Mouse (Mus musculus): ENCODE measurements around the gene Nsdhl. TPM values are rescaled to one million over a fixed set of nuclear protein-coding genes. Genes with fewer than 3 reads are reported as not detected.
A peak's percentile ranks its signal among the peaks of the same experiment; 100 is the strongest.

Gene Nsdhl
- 13.9 and 14.2 TPM in 2 replicates for total RNA-seq (2017)

DNA sequence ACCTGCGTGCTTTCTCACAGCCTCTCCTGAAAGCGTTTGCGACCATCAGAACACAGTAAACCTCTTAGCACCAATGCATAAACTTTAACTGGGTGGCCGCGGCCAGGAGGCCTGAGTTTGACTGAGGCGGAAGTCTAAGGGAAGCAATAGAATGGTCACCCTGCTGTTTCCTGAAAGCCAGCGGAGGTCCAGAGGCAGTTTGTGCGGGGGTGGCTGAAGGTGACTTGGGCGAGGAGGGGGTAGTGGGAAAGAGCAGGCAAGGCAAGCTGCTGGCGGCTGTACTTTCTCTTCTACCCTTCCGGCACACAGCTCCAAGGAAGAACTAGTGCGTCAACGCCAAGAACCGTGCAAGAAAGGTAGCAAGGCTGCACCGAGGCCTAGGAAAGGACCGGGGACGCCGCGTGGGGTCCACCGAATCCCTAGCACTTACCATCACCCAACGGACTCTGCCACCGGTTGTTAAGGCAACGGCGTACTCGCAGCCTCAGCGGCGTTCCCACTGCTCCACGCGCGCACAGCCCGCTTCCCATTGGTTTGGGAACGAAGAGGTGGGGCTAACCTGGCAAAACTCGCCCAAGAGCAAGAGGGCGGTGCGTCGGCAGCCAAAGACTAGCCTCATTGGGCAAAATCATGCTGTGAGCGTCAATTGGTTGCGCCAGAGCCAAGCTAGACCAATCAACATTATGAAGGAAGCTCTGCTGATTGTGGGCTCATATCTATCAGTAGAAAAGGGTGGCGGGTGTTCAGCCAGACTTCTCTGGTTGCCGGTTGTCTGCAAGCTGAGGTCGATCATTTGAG is at the start of gene Nsdhl, which contains the start of gene Cetn2:
Gene Nsdhl, plus strand, starts transcription at position 674 of the 798 bp plus-strand sequence.
Gene Cetn2, minus strand, starts transcription at position 528 of the 798 bp plus-strand sequence.
- ATAC-seq (replicated peaks; ENCODE audit: low read depth, poor library complexity, severe bottlenecking) = peak; percentile 99

DNA sequence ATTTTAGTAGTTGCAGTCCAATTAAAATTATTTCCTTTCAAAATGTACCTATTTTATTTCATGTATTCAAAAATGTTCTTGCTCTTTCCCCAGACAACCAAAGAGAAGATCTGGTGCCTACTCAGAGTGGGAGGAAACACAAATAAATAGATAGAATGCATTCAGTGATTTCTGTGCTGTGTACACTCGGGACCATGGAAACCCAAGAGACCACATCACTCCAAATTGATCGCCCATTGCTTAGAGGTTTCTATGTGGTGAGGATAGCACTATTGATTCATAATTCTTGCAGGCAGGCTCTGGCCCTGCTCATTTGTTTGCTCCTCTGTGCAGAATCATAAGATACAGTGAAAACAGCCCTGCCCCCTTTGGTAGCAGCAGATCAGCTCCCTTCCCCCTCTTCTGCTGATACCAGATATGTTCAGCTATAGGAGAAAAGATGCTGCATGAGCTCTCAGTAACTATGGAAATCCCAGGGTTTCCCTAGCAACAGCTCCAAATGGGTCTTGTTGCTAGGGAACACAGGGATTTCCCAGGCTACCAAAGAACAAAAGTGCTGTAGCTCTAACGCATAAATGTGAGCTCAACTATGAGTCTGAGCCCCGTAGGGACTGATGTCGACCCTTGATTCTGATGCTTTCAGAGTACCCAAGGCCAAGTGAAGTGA is 22.8 kb upstream of the Nsdhl start:
- ATAC-seq (replicated peaks; ENCODE audit: low read depth, poor library complexity, severe bottlenecking) = no peak

DNA sequence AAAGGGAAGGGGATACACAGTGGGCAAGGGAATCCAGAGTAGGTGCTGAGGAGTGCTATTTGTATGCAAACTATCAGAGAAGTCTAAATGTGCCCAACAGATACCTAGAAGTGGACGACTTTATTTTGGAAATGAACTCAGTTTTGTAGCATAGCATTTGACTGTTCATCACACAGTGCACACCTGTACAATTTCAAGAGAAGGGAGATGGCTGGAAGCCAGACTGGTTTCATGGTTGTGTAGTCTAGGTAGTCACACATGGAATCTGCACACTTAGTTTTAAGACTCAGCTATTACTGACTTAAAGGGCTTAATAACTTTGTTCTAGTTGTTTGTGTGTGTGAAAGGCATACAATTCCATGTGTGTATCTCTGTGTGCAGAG is 22.3 kb upstream of the Nsdhl start:
- no peak for ATAC-seq (replicated peaks; ENCODE audit: low read depth, poor library complexity, severe bottlenecking)

DNA sequence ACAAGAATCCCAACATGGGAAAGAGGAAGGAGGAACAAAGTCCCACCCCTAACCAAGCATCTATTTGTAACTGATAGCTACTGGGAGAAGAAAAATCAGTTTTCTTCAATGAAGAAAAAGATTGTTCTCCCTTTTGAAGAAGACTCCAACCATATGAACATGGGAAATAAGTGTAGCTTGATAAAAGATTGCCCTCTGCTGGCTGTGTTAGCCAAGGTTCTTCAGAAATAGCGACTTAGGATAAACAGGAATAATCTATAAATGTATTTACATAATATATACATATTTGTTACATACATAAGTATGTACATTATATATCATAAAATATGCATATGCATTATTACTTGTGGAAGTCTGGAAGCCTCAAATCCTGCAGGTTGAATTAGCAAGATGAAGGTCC is 15.8 kb upstream of the Nsdhl start:
- no peak for ATAC-seq (replicated peaks; ENCODE audit: low read depth, poor library complexity, severe bottlenecking)

DNA sequence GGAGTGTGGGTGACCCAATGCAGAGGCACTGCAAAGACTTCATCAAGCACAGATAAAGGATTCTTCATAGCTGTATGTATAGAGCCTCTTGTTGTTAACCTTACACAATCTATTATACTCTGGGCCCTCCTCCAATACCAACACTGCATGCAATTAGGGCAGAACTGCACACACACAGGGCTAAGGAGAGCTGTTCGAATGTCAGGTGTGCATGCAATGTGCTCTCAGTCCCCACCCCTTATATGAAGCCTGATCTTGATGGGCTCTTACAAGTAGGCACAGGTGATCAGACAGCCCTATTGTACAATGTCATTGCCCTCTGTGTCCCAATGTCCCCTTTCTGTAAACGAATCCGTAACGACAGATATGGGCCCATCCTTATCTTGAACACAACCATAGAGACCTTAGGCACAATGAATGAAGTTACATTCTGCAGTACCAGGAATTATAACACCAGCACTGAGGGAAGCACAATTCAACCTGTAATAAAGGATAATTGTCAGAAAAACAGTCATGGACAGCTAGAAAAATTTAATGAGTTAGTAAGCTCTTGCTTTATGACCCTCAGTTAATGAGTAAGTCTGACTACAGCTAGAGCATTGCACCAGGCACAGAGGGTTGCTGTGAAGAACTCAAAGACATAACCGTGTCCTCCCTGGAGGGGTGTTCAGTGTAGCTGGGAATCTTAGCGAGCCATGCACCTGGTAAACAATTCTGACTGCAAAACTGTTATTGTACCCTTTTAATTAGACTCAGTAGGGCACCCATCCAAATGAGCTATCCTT is 10.5 kb upstream of the Nsdhl start:
- ATAC-seq (replicated peaks; ENCODE audit: low read depth, poor library complexity, severe bottlenecking) = no peak

DNA sequence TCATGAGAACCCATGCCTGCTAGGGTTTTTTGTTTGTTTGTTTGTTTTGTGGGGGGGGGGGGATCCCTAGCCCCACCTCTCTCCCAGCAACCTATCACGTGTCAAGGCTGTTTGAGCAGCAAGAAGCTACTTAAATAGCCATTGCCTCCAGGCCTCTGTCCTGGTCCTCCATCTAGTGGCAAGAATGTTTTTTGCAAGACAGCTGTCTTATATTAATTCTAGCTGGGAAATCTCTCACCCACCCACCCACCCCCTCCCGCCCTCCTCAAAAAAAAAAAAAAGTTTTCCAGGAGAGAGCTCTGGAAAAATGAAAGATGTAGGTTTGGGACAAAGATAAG is 10.0 kb upstream of the Nsdhl start:
- no peak for ATAC-seq (replicated peaks; ENCODE audit: low read depth, poor library complexity, severe bottlenecking)

DNA sequence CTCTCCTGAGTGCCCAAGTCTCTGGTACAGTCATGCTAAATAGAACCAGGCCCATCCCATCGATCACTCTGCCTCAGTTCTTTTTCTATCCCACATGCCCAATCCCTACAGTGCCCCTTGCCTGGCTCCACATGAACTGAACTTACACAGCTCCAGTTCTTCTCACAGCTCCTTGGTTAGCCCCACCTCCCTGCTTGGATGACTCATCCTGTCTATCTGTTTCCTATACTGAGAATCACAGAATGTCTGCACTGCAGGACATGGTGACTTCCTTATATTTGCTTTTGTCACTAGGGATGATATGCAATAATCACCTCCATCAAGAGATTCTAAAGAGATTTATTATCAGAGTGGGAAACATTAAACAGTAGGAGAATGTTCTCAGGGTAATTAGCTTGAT is 6.7 kb upstream of the Nsdhl start:
- ATAC-seq (replicated peaks; ENCODE audit: low read depth, poor library complexity, severe bottlenecking) = no peak

DNA sequence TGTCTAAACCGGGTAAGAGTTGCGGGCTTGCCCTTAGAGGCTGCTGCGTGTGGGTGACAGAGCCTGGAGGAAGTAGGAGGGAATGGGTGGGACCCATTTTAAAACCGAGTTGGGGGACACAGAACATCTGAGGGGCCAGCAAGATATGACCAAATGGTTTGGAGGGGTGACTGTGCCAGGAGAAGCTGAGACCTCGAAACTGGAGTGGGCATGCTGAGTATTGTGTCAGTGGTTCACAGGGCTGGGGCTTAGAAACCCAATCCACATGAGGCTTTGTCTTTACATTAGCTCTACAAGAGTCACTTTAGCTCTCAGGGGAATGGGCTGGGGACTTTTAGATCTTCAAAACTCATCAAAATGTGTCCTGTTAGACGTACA is 314 bp downstream of the Nsdhl start:
- ATAC-seq (replicated peaks; ENCODE audit: low read depth, poor library complexity, severe bottlenecking) = no peak

DNA sequence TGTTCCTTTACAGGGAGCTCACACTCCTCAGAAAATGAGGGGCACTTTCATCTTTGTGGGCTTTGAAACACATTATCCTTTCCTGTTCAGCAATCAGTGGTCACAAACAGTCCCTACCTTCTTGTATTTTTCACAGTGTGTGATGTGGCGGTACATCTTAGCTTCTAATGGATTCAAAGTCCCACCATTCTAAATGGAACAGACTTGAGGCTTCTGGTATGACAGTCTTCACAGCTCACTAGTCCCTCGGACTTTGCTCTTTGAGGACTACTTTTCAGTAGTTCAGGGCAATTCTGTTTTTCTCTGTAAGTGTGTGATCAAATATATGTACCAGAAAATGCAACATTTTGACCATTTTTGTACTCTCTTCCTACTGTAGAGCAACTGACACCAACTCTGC is 3.0 kb downstream of the Nsdhl start:
- ATAC-seq (replicated peaks; ENCODE audit: low read depth, poor library complexity, severe bottlenecking) = no peak

DNA sequence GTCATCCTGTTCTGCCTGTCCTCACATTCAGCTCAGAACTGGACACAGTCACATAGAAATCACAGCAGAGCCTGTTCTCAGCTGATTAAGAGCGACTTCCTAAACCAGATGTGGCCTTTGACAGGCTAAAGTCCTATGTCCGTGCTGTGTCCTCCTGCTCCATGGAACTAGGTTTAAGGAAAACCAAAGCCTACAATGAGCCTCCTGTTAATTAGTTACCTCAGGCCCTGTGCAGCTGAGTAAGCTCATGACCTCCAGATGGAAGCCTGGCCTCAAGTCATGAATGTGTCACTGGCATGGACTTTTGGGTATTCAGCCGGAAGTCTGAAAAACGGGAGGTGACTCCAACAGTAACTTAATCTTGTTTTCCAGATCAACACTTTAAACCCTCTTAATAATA is 35.1 kb downstream of the Nsdhl start:
- ATAC-seq (replicated peaks; ENCODE audit: low read depth, poor library complexity, severe bottlenecking) = no peak

DNA sequence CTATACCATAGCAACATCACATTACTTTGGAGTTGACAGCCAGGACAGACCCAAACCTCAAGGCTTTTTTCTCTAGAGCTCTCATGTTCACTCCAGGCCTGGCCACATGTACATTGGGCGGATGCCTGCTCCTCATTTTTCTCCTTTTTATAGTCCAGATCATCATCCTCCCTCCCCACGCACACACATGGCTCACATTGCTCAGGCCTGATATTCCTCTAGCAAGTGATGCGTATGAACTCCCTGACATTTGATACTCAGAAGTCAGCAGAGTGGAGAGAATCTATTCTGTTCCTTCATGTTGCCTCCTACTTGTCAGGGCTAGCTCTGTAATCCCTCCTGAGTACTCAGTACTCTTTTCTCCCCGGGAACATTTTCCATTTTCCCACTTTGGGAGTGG is 38.1 kb downstream of the Nsdhl start:
- no peak for ATAC-seq (replicated peaks; ENCODE audit: low read depth, poor library complexity, severe bottlenecking)

DNA sequence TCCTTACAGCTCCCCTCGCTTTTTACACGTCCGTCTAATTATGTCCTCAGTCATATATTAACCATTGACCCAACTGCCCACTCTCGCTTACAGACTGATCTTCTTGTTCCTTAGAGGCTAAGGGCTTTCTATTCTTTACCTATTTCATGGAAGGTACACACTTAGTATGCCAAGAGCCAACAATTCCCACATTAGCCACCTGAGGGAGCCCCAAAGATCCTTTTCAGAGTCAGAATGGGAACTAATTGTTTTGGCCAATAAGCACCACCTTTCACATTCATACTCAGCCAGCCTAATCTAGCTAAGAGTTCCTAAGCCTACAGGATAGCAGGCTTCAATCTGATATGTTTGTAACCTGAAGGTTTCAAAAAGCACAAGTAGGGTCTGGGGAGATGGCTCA is 42.1 kb downstream of the Nsdhl start:
- 0 out of 2 replicates have a peak, but pooled peaks have one; percentile 58 for ATAC-seq (replicated peaks; ENCODE audit: low read depth, poor library complexity, severe bottlenecking)

DNA sequence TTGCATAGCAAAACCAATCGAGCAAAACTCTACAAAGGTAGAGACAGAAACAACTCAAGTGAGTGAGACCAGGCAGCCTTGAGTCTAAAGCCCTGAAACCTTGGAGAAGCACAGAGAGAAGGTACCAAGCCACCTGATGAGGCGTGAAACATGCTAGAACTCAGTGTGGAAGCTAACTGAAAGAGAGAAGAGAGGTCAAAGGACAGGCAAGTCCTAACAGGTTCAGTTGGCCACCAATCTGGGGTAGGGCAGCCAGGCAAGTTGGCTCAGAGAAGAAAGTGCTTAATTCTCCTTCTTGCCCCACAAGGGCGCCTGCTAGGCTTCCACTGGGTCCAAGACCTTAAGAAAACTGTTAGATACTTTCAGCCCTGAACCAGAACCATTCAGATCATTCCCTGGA is 43.2 kb downstream of the Nsdhl start:
- ATAC-seq (replicated peaks; ENCODE audit: low read depth, poor library complexity, severe bottlenecking) = no peak

DNA sequence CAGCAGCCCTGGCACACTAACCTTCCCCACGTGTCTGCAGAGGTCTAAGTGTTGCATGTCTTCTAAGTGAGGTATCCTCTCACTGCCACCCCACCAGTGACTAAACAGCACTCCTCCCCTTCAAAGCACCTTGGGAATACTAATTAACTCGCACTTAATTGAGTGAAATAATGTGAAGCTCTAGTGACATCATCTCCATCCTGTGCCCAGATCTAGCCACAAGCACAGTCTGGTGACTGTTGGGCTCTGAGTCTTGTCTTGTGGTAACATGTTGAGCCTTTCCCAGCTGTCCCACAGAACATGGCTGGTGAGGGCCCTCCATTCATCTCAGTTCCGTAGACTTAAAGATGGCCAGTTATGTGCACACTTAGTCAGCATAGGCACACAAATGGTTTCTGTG is 44.4 kb downstream of the Nsdhl start:
- no peak for ATAC-seq (replicated peaks; ENCODE audit: low read depth, poor library complexity, severe bottlenecking)

DNA sequence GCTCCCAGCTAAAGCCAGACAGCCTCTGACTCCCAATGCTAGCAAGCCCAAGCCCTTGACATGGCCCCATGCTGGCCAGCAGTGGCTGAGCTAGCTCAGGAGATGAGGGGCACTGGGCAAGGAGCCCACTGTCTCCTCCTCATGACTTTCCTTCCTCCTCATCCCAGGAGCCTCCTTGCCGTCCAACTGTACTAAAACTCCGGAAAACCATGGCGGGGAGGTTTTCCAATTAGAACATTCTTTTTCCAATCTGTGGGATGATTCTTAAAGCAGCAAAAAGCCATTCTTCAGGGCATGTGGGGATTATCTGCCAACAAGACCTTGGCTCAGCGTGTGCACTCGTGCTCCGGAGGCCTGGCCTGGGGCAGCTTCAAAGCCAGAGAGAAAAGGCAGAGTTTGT is 64.5 kb downstream of the Nsdhl start:
- ATAC-seq (replicated peaks; ENCODE audit: low read depth, poor library complexity, severe bottlenecking) = no peak

DNA sequence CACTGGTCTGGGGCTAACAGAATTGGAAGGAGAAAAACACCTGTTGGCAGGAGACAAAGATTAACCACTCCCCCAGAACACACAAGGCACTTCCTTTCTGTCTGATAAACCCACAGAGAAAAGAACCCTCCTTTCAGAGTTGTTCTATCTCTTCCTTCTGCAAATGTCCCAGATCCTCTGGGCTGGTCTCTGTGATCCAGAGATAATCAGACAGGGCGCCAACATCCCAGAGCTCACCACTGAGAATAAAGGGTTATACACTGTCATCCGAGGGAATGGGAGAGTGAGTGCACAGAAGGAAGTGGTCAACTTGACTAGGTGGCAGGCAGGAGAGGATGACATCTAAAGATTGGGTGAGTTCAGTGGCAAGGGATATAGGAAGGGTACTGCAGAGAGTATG is 67.2 kb downstream of the Nsdhl start:
- peak; percentile 40 for ATAC-seq (replicated peaks; ENCODE audit: low read depth, poor library complexity, severe bottlenecking)

DNA sequence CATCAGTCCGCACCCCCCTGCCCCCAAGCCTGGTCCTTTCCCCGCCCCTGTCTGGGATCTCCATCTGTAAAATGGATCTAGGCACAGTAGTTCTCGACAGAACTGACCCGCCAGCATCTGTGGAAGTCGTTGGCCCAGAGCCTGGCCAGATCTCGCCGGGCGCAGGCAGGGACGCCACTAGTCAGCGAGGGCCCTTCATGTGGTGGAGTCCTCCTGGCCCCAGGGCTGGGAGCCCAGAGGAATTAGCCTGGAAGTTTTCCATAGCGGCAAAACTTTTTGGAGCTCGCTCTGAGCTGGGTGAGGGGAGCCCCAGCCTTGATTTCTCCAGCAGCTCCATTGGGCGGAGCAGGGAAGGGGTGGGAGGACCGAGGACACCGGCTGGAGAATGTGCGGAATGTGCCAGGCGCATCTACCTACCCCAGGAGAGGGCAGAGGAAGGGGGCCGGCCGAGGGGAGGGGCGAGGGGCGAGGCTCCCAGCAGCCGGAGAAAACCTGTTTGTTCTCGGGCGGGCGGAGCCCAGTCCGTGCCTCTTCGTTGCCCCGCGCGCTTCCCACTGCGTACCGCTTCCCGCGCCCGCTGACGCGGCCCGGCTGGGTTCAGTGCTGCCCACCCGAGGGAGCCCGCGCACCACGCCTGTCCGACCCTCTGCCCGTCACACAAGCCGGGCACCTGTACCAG is 68.6 kb downstream of the Nsdhl start, which contains the start of gene Zfp185:
Gene Zfp185, plus strand, starts transcription at position 499 of the 679 bp plus-strand sequence.
- ATAC-seq (replicated peaks; ENCODE audit: low read depth, poor library complexity, severe bottlenecking) = peak; percentile 62

DNA sequence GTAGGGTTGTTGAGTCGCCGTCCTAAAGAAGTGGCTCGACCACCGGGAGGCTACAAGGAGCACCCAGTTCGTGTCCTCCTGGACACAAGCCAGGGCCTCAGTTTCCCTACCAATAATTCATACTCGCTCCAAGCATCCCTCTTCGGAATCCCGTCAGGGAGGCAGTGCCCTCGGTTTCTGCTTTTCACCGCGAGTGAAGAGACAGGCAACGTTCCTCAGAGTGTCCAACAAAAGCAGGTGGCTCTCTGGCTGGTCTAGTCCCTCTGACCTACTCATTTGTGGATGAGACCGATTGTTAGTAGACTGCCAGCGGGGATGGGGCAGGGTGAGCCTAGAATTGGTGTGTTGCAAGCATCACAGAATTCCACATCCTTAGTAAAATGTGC is 69.2 kb downstream of the Nsdhl start:
- ATAC-seq (replicated peaks; ENCODE audit: low read depth, poor library complexity, severe bottlenecking) = no peak

DNA sequence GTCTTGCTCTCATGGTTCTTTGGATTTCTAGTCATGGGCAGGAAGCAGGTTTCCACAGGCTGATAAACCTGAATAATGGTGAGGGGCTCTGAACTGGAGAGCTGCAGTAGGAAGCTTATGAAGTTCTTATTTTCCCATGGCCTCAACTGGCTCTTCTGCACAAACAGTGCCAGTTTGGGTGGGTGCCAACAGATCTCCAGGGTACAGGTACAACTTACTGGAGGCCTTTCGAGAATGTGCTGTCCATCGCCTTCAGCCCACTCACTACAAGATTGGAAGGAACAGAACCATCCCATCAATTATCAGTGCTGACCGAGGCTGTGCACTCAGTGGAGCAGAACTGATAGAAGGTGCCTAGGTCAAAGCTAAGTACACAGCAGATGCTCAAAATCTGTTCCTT is 70.1 kb downstream of the Nsdhl start:
- ATAC-seq (replicated peaks; ENCODE audit: low read depth, poor library complexity, severe bottlenecking) = no peak

DNA sequence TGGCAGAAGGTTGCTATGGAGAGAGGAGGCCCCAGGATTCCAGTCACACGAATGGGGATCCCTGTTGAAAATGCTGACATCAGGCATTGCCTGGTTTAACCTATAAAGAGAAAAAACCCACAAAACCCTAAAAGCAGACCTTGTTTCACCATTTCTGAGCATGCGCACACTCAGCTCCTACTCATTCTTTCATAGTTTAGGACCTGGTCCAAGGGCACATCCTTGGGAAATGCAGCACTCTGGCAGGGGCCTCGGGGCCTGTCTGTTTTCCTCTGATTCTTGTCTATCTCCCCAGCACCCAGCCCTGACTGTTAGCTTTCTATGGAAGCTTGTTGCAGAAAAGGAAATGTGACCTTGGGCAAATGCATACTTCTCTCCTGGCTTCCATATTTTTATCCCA is 72.2 kb downstream of the Nsdhl start:
- ATAC-seq (replicated peaks; ENCODE audit: low read depth, poor library complexity, severe bottlenecking) = no peak
